Mouse (Mus musculus): ENCODE measurements around the gene Agpat4. TPM values are rescaled to one million over a fixed set of nuclear protein-coding genes. Genes with fewer than 3 reads are reported as not detected.
A peak's percentile ranks its signal among the peaks of the same experiment; 100 is the strongest.

Agpat4 gene
- polyA plus RNA-seq (2015; fragmentation: Nextera tagmentation; extraction: Ambion mirVana): 58.2 and 66.2 TPM in 2 replicates

- Histone ChIP-seq H3K9ac (replicated peaks; ENCODE audit: low read depth) (peak within 1 kb of the TSS; percentile 41), H3K9me3 (ENCODE audit: low read length) (no peaks in the 10 kb centered on the region), H3K27ac (ENCODE audit: low read length) (peak within 1 kb of the TSS; percentile 63), H3K27me3 (replicated peaks; ENCODE audit: insufficient read depth, low read length) (no peaks in the 10 kb centered on the region), H3K4me2 (replicated peaks; ENCODE audit: low read depth, low read length) (peak within 1 kb of the TSS; percentile 91), H3K36me3 (ENCODE audit: insufficient read depth, low read length) (no peaks in the 10 kb centered on the region), H3K4me3 (ENCODE audit: low read depth, low read length) (peak within 1 kb of the TSS; percentile 47), H3K4me1 (ENCODE audit: insufficient read depth, low read depth, low read length) (no peaks in the 10 kb centered on the region)
- TF ChIP-seq EP300 (IDR thresholded peaks at IDR 0.05): no peak
- TF ChIP-seq CTCF (IDR thresholded peaks at IDR 0.05): no peak
- peak; percentile 53 for ATAC-seq
- under 1% methylated on average over 13 of the region's 13 CpGs for WGBS
- DNase-seq (ENCODE audit: low spot score): peak; percentile 59
These were observed at the start of gene Agpat4 for GRCm38 (mm10) chr17:12118561-12118925. TSS of gene Agpat4 (plus strand) at chr17:12118704.

DNA sequence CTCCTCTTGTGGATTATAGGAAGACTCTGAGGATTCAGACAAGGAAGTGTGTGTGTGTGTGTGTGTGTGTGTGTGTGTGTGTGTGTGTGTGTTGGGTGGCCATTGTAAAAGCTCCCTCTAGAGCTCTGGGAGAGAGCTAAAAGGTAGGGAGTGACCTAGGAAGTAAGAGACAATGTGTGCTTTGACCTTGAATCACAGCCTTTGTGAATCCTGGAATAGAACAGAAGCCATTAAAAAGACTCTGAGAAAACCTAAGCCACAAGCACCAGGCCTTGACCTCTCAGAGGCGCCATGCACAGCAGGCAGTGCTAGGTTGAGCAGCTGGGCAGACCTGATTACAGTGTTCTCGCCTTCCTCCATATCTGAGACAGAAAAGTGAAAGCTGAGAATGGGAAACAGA lies 41.7 kb upstream of the Agpat4 start:
- H3K4me2 ChIP-seq (replicated peaks; ENCODE audit: low read depth, low read length): no peak overlapping the region
- no peak overlapping the region for H3K9ac ChIP-seq (replicated peaks; ENCODE audit: low read depth)
- H3K36me3 ChIP-seq (ENCODE audit: insufficient read depth, low read length): no peaks in the 10 kb centered on the region
- DNase-seq (ENCODE audit: low spot score): no peak
- no peak overlapping the region for H3K4me3 ChIP-seq (ENCODE audit: low read depth, low read length)
- no peaks in the 10 kb centered on the region for H3K4me1 ChIP-seq (ENCODE audit: insufficient read depth, low read depth, low read length)
- no peak for ATAC-seq
- TF ChIP-seq EP300 (IDR thresholded peaks at IDR 0.05) (no peak), CTCF (IDR thresholded peaks at IDR 0.05) (no peak)
- no peak overlapping the region for H3K27ac ChIP-seq (ENCODE audit: low read length)
- H3K9me3 ChIP-seq (ENCODE audit: low read length): no peaks in the 10 kb centered on the region
- no peaks in the 10 kb centered on the region for H3K27me3 ChIP-seq (replicated peaks; ENCODE audit: insufficient read depth, low read length)
- 74% methylated on average over 2 of the region's 2 CpGs for WGBS

- peak; percentile 73 for ATAC-seq
- 20% methylated on average over 20 of the region's 20 CpGs for WGBS
These were observed 37.6 kb upstream of the Agpat4 start for GRCm38 (mm10) chr17:12080656-12081495.

DNA sequence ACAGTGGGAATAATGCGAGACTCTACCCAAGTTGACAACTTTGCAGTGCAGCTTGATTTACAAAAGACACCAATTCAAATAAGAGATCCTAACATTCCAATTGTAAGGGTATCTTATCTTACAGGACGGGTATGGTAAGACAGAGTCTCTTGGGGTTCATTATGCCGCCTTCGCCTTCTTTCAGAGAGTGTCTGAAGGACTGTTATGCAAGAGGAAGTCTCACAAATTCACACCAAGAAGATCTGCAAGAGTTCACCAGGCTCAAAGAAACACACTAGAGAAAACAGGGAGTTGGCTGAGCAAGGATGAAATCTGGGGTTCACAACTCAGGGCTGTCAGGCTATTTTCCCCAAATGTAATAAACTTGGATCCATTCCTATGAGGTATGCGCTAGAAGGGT lies 36.3 kb upstream of the Agpat4 start:
- TF ChIP-seq CTCF (IDR thresholded peaks at IDR 0.05): no peak
- TF ChIP-seq EP300 (IDR thresholded peaks at IDR 0.05): no peak
- ATAC-seq (no peak), DNase-seq (ENCODE audit: low spot score) (no peak)
- no peak overlapping the region for H3K9ac ChIP-seq (replicated peaks; ENCODE audit: low read depth)
- H3K36me3 ChIP-seq (ENCODE audit: insufficient read depth, low read length): no peaks in the 10 kb centered on the region
- H3K4me1 ChIP-seq (ENCODE audit: insufficient read depth, low read depth, low read length): no peaks in the 10 kb centered on the region
- H3K4me3 ChIP-seq (ENCODE audit: low read depth, low read length): no peak overlapping the region
- H3K4me2 ChIP-seq (replicated peaks; ENCODE audit: low read depth, low read length): no peak overlapping the region
- no peaks in the 10 kb centered on the region for H3K27me3 ChIP-seq (replicated peaks; ENCODE audit: insufficient read depth, low read length)
- 67% methylated on average over 5 of the region's 5 CpGs for WGBS
- H3K9me3 ChIP-seq (ENCODE audit: low read length): no peaks in the 10 kb centered on the region
- no peak overlapping the region for H3K27ac ChIP-seq (ENCODE audit: low read length)

More at GRCm38 (mm10) chr17:12080656-12081495, 37.6 kb upstream of the Agpat4 start:
- peak; percentile 84 for DNase-seq (ENCODE audit: low spot score)
- Histone ChIP-seq H3K27me3 (replicated peaks; ENCODE audit: insufficient read depth, low read length) (no peaks in the 10 kb centered on the region), H3K36me3 (ENCODE audit: insufficient read depth, low read length) (no peaks in the 10 kb centered on the region), H3K4me3 (ENCODE audit: low read depth, low read length) (no peak overlapping the region), H3K4me2 (replicated peaks; ENCODE audit: low read depth, low read length) (peak overlapping the region; percentile 28; the same call in 1 of the 2 replicates), H3K27ac (ENCODE audit: low read length) (no peak overlapping the region), H3K4me1 (ENCODE audit: insufficient read depth, low read depth, low read length) (no peaks in the 10 kb centered on the region), H3K9me3 (ENCODE audit: low read length) (no peaks in the 10 kb centered on the region), H3K9ac (replicated peaks; ENCODE audit: low read depth) (no peak overlapping the region)
- no peak for TF ChIP-seq CTCF (IDR thresholded peaks at IDR 0.05)
- 0 out of 2 replicates have a peak, but pooled peaks have one; percentile 23 for TF ChIP-seq EP300 (IDR thresholded peaks at IDR 0.05)

- H3K27ac ChIP-seq (ENCODE audit: low read length): no peak overlapping the region
- no peak overlapping the region for H3K4me2 ChIP-seq (replicated peaks; ENCODE audit: low read depth, low read length)
- no peak overlapping the region for H3K9ac ChIP-seq (replicated peaks; ENCODE audit: low read depth)
- no peaks in the 10 kb centered on the region for H3K9me3 ChIP-seq (ENCODE audit: low read length)
- no peaks in the 10 kb centered on the region for H3K36me3 ChIP-seq (ENCODE audit: insufficient read depth, low read length)
- H3K27me3 ChIP-seq (replicated peaks; ENCODE audit: insufficient read depth, low read length): no peaks in the 10 kb centered on the region
- no peak overlapping the region for H3K4me3 ChIP-seq (ENCODE audit: low read depth, low read length)
- ATAC-seq (no peak), DNase-seq (ENCODE audit: low spot score) (no peak)
- TF ChIP-seq EP300 (IDR thresholded peaks at IDR 0.05) (no peak), CTCF (IDR thresholded peaks at IDR 0.05) (no peak)
- no peaks in the 10 kb centered on the region for H3K4me1 ChIP-seq (ENCODE audit: insufficient read depth, low read depth, low read length)
- WGBS: 72% methylated on average over 5 of the region's 5 CpGs
These were observed 28.1 kb upstream of the Agpat4 start for GRCm38 (mm10) chr17:12090261-12090927.

- Histone ChIP-seq H3K9me3 (ENCODE audit: low read length) (no peaks in the 10 kb centered on the region), H3K27ac (ENCODE audit: low read length) (no peak overlapping the region), H3K4me2 (replicated peaks; ENCODE audit: low read depth, low read length) (no peak overlapping the region), H3K9ac (replicated peaks; ENCODE audit: low read depth) (no peak overlapping the region), H3K27me3 (replicated peaks; ENCODE audit: insufficient read depth, low read length) (no peaks in the 10 kb centered on the region), H3K4me1 (ENCODE audit: insufficient read depth, low read depth, low read length) (no peaks in the 10 kb centered on the region), H3K4me3 (ENCODE audit: low read depth, low read length) (no peak overlapping the region), H3K36me3 (ENCODE audit: insufficient read depth, low read length) (no peaks in the 10 kb centered on the region)
- TF ChIP-seq CTCF (IDR thresholded peaks at IDR 0.05): no peak
- no peak for TF ChIP-seq EP300 (IDR thresholded peaks at IDR 0.05)
- WGBS: 76% methylated on average over 6 of the region's 6 CpGs
- DNase-seq (ENCODE audit: low spot score): no peak
- no peak for ATAC-seq
These were observed 25.5 kb upstream of the Agpat4 start for GRCm38 (mm10) chr17:12092901-12093564.

All from lung, postnatal 0 days (tissue).